Mouse (Mus musculus): ENCODE results near the gene Trpm3. TPM values are rescaled to one million over a fixed set of nuclear protein-coding genes. Genes with fewer than 3 reads are reported as not detected.

Gene Trpm3
- 0.08 and 0.11 TPM in 2 replicates for polyA plus RNA-seq (2012; rRNA removed)

GRCm38 (mm10) chr19:22138590-22139421 is at the start of gene Trpm3:
Gene Trpm3 (plus strand): TSS chr19:22139046.
- H3K36me3 ChIP-seq (ENCODE audit: control insufficient read depth, insufficient read depth, low read length), result no peaks in the 10 kb centered on the region
- no peak within 1 kb of the TSS for H3K4me3 ChIP-seq (ENCODE audit: extremely low read depth, insufficient read depth, insufficient read length)
- WGBS, result 5% methylated on average over 38 of the region's 39 CpGs
- DNase-seq (ENCODE audit: low read depth in 1 of 2, low spot score in 2 of 2), result peak in 1 of 2 experiments; percentile 2
- H3K4me1 ChIP-seq (ENCODE audit: control insufficient read depth, insufficient read depth, insufficient read length), result no peaks in the 10 kb centered on the region
- H3K27me3 ChIP-seq (ENCODE audit: control insufficient read depth, insufficient read depth, low read length), result peaks cover 5% of the 10 kb centered on the region
- no peak for TF ChIP-seq CTCF (IDR thresholded peaks at IDR 0.05; ENCODE audit: extremely low read depth, insufficient read depth, insufficient read length, insufficient replicate concordance)
- TF ChIP-seq POLR2A (IDR thresholded peaks at IDR 0.05; ENCODE audit: low read depth, low read length), result no peak
- H3K27ac ChIP-seq (ENCODE audit: insufficient read depth, low read length), result no peak within 1 kb of the TSS

GRCm38 (mm10) chr19:22100582-22100981 is 38.3 kb upstream of the Trpm3 start:
- no peak overlapping the region for H3K4me3 ChIP-seq (ENCODE audit: extremely low read depth, insufficient read depth, insufficient read length)
- DNase-seq (ENCODE audit: low read depth in 1 of 2, low spot score in 2 of 2), result no peak
- H3K36me3 ChIP-seq (ENCODE audit: control insufficient read depth, insufficient read depth, low read length), result no peaks in the 10 kb centered on the region
- TF ChIP-seq POLR2A (IDR thresholded peaks at IDR 0.05; ENCODE audit: low read depth, low read length) (no peak), CTCF (IDR thresholded peaks at IDR 0.05; ENCODE audit: extremely low read depth, insufficient read depth, insufficient read length, insufficient replicate concordance) (no peak)
- H3K4me1 ChIP-seq (ENCODE audit: control insufficient read depth, insufficient read depth, insufficient read length), result no peaks in the 10 kb centered on the region
- H3K27me3 ChIP-seq (ENCODE audit: control insufficient read depth, insufficient read depth, low read length), result no peaks in the 10 kb centered on the region
- 62% methylated on average over 4 of the region's 4 CpGs for WGBS
- H3K27ac ChIP-seq (ENCODE audit: insufficient read depth, low read length), result no peak overlapping the region

GRCm38 (mm10) chr19:22103865-22104264 is 35.0 kb upstream of the Trpm3 start:
- TF ChIP-seq CTCF (IDR thresholded peaks at IDR 0.05; ENCODE audit: extremely low read depth, insufficient read depth, insufficient read length, insufficient replicate concordance) (no peak), POLR2A (IDR thresholded peaks at IDR 0.05; ENCODE audit: low read depth, low read length) (no peak)
- H3K4me1 ChIP-seq (ENCODE audit: control insufficient read depth, insufficient read depth, insufficient read length), result no peaks in the 10 kb centered on the region
- no peak overlapping the region for H3K27ac ChIP-seq (ENCODE audit: insufficient read depth, low read length)
- H3K4me3 ChIP-seq (ENCODE audit: extremely low read depth, insufficient read depth, insufficient read length), result no peak overlapping the region
- WGBS, result 76% methylated on average over 4 of the region's 4 CpGs
- no peaks in the 10 kb centered on the region for H3K27me3 ChIP-seq (ENCODE audit: control insufficient read depth, insufficient read depth, low read length)
- DNase-seq (ENCODE audit: low read depth in 1 of 2, low spot score in 2 of 2), result no peak
- no peaks in the 10 kb centered on the region for H3K36me3 ChIP-seq (ENCODE audit: control insufficient read depth, insufficient read depth, low read length)

GRCm38 (mm10) chr19:22104848-22105484 is 33.9 kb upstream of the Trpm3 start:
- TF ChIP-seq POLR2A (IDR thresholded peaks at IDR 0.05; ENCODE audit: low read depth, low read length) (no peak), CTCF (IDR thresholded peaks at IDR 0.05; ENCODE audit: extremely low read depth, insufficient read depth, insufficient read length, insufficient replicate concordance) (no peak)
- H3K36me3 ChIP-seq (ENCODE audit: control insufficient read depth, insufficient read depth, low read length), result no peaks in the 10 kb centered on the region
- H3K27ac ChIP-seq (ENCODE audit: insufficient read depth, low read length), result no peak overlapping the region
- H3K4me1 ChIP-seq (ENCODE audit: control insufficient read depth, insufficient read depth, insufficient read length), result no peaks in the 10 kb centered on the region
- H3K27me3 ChIP-seq (ENCODE audit: control insufficient read depth, insufficient read depth, low read length), result no peaks in the 10 kb centered on the region
- H3K4me3 ChIP-seq (ENCODE audit: extremely low read depth, insufficient read depth, insufficient read length), result no peak overlapping the region
- DNase-seq (ENCODE audit: low read depth in 1 of 2, low spot score in 2 of 2), result no peak
- WGBS, result 92% methylated on average over 7 of the region's 7 CpGs

DNA sequence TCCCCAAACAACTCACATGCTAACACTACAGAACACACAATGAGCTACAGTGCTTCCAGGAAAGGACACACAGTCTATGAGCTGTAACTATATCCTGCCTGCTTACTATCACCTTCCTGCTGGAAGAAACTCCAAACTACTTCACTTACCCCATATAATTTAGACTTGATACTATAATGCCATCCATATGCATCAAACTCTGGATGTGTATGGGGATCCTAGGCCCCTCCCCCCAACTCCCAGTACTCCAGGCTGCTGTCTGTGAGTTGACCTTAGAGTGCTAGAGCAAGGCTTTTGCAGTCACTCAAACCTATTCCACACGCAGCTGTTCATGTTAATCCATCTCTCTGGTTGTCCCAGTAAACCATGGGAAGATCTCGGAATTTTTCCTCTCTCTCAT is 33.2 kb upstream of the Trpm3 start:
- H3K36me3 ChIP-seq (ENCODE audit: control insufficient read depth, insufficient read depth, low read length), result no peaks in the 10 kb centered on the region
- TF ChIP-seq POLR2A (IDR thresholded peaks at IDR 0.05; ENCODE audit: low read depth, low read length) (no peak), CTCF (IDR thresholded peaks at IDR 0.05; ENCODE audit: extremely low read depth, insufficient read depth, insufficient read length, insufficient replicate concordance) (no peak)
- 79% methylated on average over 2 of the region's 2 CpGs for WGBS
- H3K27me3 ChIP-seq (ENCODE audit: control insufficient read depth, insufficient read depth, low read length), result no peaks in the 10 kb centered on the region
- no peak for DNase-seq (ENCODE audit: low read depth in 1 of 2, low spot score in 2 of 2)
- H3K27ac ChIP-seq (ENCODE audit: insufficient read depth, low read length), result no peak overlapping the region
- no peaks in the 10 kb centered on the region for H3K4me1 ChIP-seq (ENCODE audit: control insufficient read depth, insufficient read depth, insufficient read length)
- no peak overlapping the region for H3K4me3 ChIP-seq (ENCODE audit: extremely low read depth, insufficient read depth, insufficient read length)

DNA sequence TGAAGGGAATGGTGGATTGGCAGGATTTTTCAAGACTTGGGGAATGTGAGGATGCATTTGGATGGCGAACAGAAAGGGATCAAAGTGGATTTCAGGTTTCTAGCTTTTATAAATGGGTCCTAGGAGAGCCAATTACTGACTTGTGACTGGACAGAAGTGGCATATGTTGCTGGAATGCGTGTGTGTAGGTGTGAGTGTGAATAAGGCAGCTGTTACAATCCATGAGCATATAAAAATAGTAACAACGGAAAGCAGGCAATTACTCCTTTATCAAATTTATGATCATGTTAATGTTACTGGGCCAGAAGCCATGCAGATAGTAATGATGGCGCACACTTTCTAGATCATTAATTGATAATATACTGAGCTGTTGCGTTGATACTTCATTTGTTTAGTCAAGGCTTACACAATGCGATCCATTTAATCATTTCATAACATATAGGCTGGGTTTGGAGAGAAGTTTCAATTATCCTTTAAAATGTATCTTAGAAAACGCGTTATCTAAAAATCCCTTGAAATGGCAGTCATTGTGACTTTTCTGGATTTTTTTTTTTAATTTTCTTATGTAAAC is 29.9 kb upstream of the Trpm3 start:
- Histone ChIP-seq H3K4me1 (ENCODE audit: control insufficient read depth, insufficient read depth, insufficient read length) (no peaks in the 10 kb centered on the region), H3K27ac (ENCODE audit: insufficient read depth, low read length) (no peak overlapping the region), H3K27me3 (ENCODE audit: control insufficient read depth, insufficient read depth, low read length) (no peaks in the 10 kb centered on the region), H3K36me3 (ENCODE audit: control insufficient read depth, insufficient read depth, low read length) (no peaks in the 10 kb centered on the region), H3K4me3 (ENCODE audit: extremely low read depth, insufficient read depth, insufficient read length) (no peak overlapping the region)
- WGBS, result 89% methylated on average over 8 of the region's 8 CpGs
- TF ChIP-seq CTCF (IDR thresholded peaks at IDR 0.05; ENCODE audit: extremely low read depth, insufficient read depth, insufficient read length, insufficient replicate concordance) (no peak), POLR2A (IDR thresholded peaks at IDR 0.05; ENCODE audit: low read depth, low read length) (no peak)
- DNase-seq (ENCODE audit: low read depth in 1 of 2, low spot score in 2 of 2), result no peak

Data from spleen, adult 2 months (tissue).